Mouse (Mus musculus) urinary bladder, postnatal 10 days (tissue): ENCODE measurements around the gene Klhl12.
"Not testable (repeated sequence)": the region's sequence is repeated elsewhere in the genome, so short reads cannot be mapped to it uniquely, and the experiment has no call there.

Experiments
- DNase-seq: peaks from one replicate; pipeline ENCODE4 v3.0.0; 2022; ENCODE audit warnings: low spot score

Klhl12 gene

DNA sequence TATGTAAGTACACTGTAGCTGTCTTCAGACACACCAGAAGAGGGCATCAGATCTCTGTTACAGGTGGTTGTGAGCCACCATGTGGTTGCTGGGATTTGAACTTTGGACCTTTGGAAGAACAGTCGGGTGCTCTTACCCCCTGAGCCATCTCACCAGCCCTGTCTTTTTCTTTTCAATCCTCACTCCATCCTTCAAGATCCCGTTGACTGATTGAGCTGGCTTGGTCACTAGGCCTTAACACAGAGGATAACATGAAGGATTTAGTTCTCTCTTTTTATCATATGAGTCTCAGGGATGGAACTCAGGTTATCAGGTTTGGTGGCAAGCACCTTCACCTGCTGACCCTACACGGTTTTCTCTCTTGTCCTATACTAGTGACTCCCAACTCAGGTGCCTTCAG lies 6.8 kb upstream of the Klhl12 start:
- DNase-seq: not testable (repeated sequence)

DNA sequence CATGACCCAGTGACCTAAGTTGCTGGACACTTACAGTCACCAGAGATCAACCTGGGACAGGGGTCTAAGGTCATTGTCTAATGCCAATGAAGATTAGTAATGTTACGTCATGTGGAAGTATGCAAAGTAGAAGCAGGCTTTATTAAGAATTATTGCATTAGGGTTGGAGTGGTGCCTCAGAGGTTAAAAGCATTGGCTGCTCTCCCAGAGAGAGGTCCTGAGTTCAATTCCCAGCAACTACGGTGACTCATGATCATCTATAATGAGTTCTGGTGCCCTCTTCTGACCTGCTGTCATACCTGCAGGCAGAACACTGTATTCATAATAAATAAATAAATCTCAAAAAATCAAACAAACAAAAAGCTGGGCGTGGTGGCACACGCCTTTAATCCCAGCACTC lies 5.1 kb upstream of the Klhl12 start:
- DNase-seq: no peak

DNA sequence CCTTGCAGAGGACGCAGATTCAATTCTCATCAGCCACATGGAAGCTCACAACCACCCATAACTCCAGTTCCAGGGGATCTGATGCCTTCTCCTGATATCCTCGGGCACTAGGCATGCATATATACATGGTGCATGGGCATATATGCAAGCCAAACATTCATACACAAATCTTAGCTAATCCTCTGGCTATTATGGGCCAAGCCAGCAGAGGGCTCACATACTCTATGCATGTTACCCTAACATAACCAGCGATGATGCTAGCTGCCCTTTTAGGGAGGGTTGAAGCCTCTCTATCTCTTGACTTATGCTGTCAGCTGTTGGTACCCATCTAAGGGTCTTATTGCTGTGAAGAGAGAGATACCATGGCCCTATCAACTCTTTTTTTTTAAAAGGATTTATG lies 4.3 kb upstream of the Klhl12 start:
- DNase-seq: no peak

DNA sequence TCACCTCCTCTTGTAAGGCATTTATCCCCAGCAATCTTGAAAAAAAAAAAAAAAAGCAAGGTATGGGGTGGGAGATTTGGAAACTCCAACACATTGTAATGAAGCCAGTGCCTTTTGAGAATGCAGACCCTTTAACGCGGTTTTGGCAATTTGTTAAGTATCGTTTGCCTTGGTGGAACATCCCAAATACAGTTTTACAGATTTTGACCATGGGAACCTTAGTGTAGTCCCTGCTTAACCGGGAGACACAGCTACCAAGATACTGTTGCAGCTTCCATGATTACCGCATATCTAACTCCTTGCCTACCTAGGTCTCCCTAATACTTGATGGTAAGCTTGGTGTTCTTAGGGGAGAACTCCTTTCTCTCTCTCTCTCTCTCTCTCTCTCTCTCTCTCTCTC lies 729 bp downstream of the Klhl12 start:
- no peak for DNase-seq

DNA sequence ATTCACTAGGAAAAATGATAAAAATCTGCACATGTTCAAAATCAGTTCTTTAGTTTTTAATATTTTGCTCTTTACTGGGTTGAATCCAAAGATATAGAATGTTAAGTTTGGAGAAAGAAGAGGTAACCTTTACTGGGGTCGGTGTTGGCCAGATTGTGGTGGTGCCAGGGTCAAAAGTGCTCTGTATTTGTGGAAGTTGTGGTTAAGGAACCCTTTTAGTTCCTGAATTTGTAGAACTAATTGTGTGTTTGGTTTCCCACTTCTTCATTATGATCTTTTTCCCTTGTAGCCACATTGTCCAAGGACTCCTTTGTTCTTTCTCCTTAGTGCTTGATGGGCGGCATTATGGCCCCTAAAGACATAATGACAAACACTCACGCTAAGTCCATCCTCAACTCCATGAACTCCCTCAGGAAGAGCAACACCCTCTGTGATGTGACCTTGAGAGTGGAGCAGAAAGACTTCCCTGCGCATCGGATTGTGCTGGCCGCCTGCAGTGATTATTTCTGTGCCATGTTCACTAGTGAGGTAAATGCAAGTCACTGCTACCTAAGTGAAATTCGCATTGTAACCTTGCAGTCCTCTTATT lies 2.9 kb downstream of the Klhl12 start:
- no peak for DNase-seq

DNA sequence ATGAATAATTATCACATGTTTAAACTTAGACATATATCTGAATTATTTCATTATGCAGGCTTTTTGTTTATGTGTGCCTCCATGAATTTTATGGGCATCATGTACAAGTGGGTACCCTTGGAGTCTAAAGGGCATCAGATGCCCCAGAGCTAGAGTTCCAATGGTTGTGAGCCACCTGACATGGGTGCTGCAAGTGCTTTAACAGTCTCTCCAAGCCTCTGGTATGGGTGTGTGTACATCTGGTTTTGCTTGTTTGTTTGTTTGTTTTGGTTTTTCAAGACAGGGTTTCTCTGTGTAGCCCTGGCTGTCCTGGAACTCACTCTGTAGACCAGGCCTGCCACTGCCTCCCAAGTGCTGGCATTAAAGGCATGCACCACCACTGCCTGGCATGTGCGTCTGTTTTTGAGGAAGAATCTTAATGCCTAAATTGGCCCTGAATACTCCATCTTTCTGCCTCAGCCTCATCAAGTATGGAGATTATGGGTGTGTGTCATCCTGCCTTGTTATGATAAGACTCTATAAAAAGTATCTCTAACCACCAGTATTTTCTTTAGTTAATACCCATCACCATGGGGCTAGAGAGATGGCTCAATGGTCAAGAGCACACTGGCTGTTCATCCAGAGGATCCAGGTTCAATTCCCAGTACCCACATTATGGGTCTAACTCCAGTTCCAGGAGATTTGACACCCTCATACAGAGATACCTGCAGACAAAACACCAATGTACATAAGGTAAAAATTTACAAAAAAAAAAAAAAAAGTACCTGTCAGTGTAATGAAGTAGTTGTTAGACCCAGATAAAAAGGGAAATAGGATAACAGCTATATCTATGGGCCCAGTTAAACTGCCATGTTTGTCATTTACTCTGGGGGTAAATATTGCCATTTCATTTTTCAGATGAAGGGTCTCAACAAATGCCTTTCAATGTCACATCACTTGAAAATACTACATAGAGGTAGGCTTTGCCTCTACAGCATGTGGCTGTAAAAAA lies 5.3 kb downstream of the Klhl12 start:
- DNase-seq: no peak

DNA sequence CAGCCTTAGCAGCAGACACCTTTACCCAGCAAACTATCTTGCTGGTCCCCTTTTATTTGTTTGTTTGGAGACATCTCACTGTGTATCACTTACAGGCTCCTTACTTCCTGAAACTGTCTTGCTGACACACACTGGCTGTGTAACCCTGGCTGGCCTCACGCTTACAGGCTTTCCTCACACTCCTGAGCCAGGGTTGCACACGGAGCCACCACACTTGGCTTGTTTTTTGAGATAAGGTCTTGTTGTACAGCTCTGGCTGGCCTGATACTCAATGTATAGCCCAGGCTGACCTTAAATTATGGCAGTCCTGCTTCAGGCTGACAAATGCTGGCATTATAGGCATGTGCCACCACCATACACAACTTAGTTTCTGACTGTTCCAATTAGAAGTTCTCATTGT lies 29.3 kb downstream of the Klhl12 start:
- DNase-seq: no peak

DNA sequence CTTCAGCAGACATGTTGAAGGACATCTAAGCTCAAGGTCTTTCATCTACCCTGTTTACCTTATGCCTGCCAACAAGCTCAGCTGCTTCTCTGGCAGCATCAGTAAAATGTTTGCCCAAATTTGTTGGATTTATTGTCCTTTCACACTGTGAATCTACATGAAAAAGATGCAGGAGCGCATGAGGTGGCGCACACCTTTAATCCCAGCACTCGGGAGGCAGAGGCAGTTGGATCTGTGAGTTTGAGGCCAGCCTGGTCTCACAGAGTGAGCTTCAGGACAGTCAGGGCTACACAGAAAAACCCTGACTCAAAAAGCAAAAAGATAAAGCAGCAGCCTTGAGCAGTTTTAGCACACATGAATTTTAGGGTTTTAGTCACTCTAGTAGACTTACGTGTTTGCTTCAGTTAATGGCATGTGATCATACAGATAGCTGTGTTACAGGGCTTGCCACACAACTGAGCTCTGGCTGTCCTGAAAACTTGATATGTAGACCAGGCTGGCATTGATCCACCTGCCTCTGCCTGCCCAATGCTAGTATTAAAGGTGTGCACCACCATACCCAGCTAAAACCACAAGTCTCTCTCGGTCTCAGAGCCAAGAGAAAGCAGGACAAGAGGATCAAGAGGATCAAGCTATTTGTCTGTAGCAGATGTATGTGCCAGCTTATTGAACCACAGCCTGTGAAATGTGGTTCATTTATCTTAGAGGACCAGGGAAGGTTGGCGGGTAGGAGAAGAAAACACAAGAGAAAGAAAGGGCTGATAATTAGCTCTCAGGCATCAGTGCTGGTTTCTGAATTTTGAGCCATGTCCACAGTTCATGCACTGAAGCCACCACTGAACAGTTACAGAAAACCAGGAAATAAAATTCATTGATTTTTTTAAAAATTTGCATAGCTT lies 35.8 kb downstream of the Klhl12 start:
- DNase-seq: no peak

DNA sequence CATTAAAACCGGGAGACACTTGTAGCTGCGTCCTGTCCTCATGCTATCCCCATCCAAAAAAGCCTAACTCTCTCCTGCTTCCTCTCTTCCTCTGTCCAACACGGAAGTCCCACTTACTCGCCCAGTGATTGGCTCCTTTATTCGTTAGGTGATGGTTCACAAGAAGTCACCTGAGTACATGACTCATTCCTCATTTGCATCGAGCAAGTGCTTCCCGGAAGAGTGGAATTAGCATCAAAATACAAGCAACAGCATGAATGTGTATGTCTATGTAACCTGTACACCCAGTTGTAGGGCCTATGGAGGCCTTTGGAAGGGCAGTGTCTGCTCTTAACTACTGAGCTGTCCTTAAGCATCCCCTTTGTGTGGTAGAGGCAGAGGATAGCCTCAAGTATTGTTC lies 36.9 kb downstream of the Klhl12 start:
- no peak for DNase-seq

DNA sequence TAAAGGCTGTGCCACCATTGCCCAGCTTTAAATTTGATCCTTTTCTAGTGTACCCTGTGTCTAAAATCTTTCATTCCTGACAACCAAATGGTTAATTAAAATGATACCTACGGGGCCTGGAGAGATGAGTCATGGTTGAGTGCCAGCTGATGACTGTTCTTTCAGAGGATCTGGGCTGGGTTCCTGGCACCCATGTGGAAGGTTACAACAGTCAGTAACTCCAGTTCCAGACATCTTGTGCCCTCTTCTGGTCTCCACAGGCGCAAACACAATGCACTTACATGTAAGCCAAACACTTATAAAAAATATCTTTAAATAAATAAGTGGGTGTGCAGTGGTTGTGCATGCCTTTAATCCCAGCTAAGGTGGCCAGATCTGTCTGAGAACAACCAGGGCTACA lies 38.2 kb downstream of the Klhl12 start:
- DNase-seq: no peak

DNA sequence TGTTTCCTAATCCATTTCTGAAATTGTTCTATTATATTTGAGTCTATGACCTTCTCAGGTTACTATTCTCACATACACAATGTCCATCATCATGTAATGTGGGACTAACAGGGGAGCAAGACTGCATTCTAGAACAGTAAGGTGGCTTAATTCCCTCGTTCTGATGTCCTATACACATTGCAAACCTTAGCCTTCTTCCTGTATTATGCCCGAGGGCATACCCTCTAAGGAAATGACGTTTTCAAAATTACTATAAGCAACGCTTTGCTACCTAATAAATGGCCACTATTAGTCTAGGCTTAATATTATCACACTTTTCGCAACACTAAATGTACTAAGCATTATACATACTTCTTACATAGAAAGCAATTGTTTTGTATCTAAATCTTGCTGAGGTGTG lies 38.6 kb downstream of the Klhl12 start:
- no peak for DNase-seq

DNA sequence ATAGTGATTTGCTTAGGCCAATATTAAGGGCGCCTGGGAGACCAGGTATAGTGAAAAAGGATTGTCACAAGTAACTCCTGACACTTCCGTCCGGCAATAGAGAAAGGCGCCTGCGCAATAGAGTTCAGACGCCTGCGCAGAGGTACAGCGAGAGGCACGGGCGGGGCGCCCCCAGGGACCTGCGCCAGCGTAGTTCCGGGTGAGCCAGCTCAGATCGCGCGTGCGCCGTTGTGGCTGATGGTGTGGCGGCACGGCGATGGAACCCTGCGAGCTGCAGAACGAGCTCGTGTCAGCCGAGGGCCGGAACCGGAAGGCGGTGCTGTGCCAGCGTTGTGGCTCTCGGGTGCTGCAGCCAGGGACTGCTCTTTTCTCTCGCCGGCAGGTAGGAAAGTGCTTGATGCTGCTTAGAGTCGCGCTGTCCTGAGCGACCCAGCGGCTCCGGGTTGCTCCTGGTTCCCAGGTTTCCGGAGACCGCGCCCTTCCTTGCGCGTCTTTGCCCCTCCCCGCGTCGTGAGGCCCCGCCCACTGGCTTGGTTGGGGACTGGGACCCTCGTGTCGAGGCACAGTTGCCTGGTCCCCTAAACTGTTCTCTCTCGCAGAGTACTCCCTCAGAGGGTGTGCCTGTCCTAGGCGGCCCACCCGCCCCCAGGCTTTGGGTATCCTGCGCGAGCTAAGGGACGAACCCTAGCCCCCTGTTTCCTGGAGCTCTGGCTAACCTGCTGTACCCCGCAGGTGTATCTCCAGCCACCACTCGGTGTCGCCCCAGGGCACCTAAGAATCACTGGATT lies 39.3 kb downstream of the Klhl12 start, which contains the start of gene Rabif:
Gene Rabif, plus strand, starts transcription at position 221 of the 788 bp plus-strand sequence.
- peak; percentile 94 for DNase-seq

DNA sequence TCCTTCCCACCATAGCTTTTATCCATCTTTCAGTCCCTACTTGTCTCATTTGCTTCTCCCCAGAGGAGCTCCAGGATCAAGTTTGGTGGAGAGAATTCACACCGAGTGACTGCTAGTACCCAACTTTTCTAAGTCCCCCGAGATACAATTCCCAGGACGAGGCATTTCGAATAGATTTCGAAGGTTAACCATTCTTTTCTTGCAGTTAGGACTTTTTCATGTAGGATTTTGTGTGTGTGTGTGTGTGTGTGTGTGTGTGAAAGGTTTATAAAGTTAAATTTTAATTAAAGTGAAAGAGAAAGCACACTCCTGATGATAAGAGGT lies 39.8 kb downstream of the Klhl12 start:
- DNase-seq: no peak

DNA sequence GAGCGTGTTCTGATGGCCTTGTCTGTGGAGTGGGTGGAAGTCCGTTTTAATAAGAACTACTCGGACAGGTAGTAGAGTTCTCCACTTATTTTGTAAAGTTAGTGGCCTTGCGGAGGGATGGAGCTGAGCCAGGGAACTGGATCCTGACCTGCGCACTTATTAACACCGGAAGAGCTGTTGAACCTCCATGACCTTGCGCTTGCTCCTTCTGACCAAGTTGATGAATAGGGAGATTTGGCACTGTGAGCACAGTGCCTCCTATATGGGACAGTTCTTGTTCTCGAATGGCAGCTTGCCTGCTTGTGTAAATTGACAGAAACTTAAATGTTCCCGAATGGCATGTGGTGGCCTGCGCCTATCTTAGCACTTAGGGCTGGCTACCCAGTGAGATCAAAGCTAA lies 40.7 kb downstream of the Klhl12 start:
- no peak for DNase-seq

DNA sequence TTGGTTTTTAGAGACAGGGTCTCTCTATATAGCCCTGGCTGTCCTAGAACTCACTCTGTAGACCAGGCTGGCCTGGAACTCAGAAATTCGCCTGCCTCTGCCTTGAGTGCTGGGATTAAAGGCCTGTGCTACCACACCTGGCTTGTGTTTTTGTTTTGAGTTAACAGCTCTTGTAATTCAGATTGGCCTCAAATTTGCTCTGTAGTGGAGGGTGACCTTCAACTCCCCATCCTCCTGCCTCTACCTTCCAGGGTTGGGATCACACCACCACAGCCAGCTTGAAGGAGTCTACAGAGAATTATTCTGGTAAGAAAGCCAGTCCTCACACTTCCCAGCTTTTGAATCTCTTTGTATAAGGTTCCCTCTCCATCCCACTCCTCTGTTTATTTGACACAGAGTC lies 45.6 kb downstream of the Klhl12 start:
- DNase-seq: no peak

DNA sequence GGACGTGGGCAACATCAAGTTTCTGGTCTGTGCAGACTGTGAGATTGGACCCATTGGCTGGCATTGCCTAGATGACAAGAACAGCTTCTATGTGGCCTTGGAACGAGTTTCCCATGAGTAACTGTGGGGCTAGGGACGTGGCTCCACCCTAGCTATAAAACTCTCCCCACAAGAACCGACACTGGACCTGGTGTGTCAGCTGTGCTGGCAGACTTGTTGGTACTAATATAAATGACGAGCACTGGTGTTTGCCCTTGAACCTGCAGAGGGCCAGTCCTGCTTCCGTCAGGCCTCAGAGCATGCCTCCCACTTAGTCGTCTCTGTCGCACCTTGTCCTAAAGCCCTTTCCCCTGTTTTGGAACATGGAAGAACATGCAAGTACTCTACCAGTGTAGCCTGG lies 50.9 kb downstream of the Klhl12 start:
- no peak for DNase-seq

DNA sequence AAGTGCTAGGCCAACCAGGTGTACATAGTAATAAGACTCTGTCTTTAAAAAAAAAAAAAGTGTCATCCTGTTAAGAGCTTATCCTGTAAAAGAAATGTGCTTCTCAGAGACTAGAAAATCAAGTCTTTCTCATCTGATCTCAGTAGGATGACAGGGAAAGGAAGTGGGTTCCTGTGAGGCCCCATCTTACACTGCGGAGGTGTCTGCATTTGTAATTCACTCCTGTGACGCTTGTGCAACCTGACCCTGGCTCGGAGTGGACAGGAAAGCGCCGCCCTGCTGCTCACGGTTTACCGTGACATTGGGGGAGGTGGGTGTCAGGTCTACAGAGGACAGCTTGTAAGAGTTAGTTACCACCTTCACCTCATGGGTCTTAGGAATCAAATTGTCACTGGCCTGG lies 54.7 kb downstream of the Klhl12 start:
- DNase-seq: no peak

DNA sequence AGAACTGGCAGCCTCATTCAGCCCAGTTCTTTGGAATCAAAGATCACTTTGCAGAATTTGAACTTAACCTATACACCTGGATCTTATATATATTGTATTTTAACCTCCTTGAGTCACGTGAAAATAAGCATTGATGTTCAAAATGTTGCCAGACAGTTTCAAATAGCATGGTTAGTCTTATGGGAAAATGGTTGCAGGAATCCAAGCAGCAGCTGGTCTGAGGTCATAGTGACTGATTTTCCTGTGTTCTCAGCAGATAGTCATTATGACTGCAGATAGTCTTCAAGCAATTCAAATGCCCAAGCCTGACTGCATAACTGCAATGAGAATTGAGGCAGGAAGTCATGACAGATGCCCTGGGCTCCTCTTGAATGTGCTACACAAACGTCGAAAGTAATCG lies 56.9 kb downstream of the Klhl12 start:
- no peak for DNase-seq

DNA sequence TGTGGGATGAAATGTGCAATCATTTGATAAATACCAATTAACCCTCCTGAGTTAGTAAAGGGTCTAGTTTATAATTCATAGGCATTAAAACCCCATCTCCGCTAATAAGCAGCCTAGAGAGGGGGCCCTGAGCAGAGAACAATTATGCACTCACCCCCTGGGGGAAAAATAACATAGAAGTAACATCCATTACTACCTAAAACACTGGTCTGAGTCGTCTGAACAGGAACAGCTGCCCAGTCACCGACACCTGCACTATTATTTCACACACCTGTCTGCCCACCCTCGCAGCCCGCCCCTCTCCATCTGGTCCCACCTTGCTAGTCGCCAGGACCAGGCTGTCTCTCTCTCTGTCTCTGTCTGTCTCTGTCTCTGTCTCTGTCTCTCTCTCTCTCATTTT lies 57.3 kb downstream of the Klhl12 start:
- DNase-seq: no peak

DNA sequence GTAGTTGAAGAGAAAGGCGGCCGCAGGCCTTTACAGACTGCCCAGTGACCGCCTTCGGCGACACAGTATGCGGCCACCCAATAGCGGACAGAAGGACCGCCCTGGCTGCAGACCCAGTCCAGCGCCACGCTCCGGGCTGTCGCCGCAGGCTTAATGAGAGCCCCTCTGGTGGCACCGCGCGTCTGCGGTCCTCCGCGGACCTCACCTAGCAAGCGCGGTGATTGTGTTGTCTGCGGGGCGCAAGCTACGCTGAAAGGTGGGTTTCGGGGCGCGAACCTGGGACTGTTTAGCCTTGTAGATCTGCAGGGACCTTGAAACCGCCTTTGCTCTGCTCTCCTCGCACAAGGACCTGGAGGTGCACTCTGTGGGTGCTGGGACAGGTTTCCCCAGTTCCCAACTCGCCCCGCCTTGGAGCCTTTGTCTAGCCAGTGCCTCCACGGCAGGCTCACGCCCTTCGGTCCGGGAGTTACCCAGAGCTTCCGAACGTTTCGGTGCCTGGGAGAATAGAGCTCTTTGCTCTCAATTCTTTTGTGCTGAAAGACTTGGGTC lies 58.1 kb downstream of the Klhl12 start:
- DNase-seq: no peak

DNA sequence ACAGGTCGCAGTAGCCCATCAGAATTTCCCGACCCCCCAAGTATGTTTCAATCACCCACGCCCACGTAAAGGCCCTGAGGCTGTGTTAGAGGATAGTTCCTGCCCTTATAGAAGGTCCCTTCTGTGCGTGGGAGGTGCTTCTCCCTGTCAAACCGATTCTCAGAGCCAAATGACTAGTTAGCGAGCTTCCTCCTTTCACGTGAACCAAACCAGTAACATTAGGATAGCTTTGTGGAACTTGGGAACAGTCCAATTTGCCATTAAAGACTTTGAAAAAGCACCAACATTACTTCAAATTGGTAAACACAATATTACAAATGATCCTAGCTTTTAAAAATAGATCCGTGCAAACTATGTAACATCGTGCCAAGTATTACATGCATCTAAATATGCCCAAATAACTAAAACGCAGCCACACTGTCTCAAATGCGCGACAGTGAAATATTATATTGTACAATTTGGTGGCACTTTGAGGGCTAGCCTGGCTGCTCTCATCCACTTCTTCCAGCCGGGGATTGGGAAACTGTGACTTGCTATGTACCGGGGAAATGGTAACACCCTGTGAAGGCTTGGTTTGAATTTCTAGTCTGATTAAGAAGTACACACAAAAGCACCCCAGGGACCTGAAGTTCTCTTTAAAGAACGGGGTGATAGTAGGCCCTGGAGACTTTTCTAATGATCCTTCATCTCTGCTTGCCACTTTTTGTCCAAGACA lies 58.7 kb downstream of the Klhl12 start:
- DNase-seq: no peak
